Mouse (Mus musculus) heart, postnatal 0 days (tissue): Measurements from ENCODE around the gene Commd1. TPM values are rescaled to one million over a fixed set of nuclear protein-coding genes. Genes with fewer than 3 reads are reported as not detected.

Experiments
- ATAC-seq: fragments of 200-750 bp; cut with Nextera tagmentation; 2 replicates; pipeline ENCODE4 v1.8.0; 2017; ENCODE audit warnings: low read depth, moderate number of reproducible peaks, moderate library complexity; ENCODE audit not compliant: insufficient read depth
- DNase-seq: peaks from one replicate; pipeline ENCODE4 v3.0.0-alpha.2; 2016; ENCODE audit warnings: low spot score
- H3K27ac ChIP-seq: fragments of 300-500 bp; sonication (generic); 2 replicates; pipeline ENCODE4 v1.5.1; 2014; ENCODE audit warnings: low read depth, mild to moderate bottlenecking
- H3K27me3 ChIP-seq: fragments of 300-500 bp; sonication (generic); 2 replicates; pipeline ENCODE4 v1.6.1; 2014; ENCODE audit warnings: low read length, mixed read lengths; ENCODE audit not compliant: control insufficient read depth, insufficient read depth
- H3K36me3 ChIP-seq: fragments of 300-500 bp; sonication (generic); replicated peaks from 2 replicates; pipeline ENCODE4 v1.6.1; 2014; ENCODE audit warnings: low read length, mixed read lengths; ENCODE audit not compliant: control insufficient read depth, insufficient read depth
- H3K4me1 ChIP-seq: fragments of 300-500 bp; sonication (generic); 2 replicates; pipeline ENCODE4 v1.6.1; 2014; ENCODE audit warnings: antibody characterized with exemption; ENCODE audit not compliant: control insufficient read depth, insufficient read depth
- H3K4me2 ChIP-seq: fragments of 300-500 bp; sonication (generic); 2 replicates; pipeline ENCODE4 v1.6.1; 2014; ENCODE audit warnings: low read depth, mild to moderate bottlenecking, low read length, moderate library complexity
- H3K4me3 ChIP-seq: fragments of 300-500 bp; sonication (generic); 2 replicates; pipeline ENCODE4 v1.5.1; 2014; ENCODE audit warnings: low read depth, low read length
- H3K9ac ChIP-seq: fragments of 300-500 bp; sonication (generic); replicated peaks from 2 replicates; pipeline ENCODE4 v1.6.1; 2014; ENCODE audit warnings: low read depth, low read length, mixed read lengths
- H3K9me3 ChIP-seq: fragments of 300-500 bp; sonication (generic); replicated peaks from 2 replicates; pipeline ENCODE4 v1.6.1; 2016; ENCODE audit warnings: low read length; ENCODE audit not compliant: control insufficient read depth
- CTCF ChIP-seq: IDR thresholded peaks from 2 replicates; pipeline ENCODE4 v1.5.1; 2016; ENCODE audit warnings: antibody characterized with exemption, control low read depth, low read depth
- EP300 ChIP-seq: IDR thresholded peaks from 2 replicates; pipeline ENCODE4 v1.6.1; 2016; ENCODE audit warnings: antibody characterized with exemption, low read depth
- WGBS: fragments of 180-500 bp; shearing (Covaris S2); extraction: QIAGEN DNeasy Blood & Tissue Kit; methylation state at CpG from one replicate; pipeline ENCODE4 v1.1.7; 2014; 5-methylcytosine and 5-hydroxymethylcytosine counted together
- polyA plus RNA-seq: library from polyadenylated mRNA; unstranded; fragments of >200 nt; fragmentation: Nextera tagmentation; extraction: Ambion mirVana; gene quantifications from 2 replicates; pipeline ENCODE4 v1.2.1, GENCODE M21; 2015
- total RNA-seq: library from RNA; depleted of rRNA; stranded (reverse); fragments of >200 nt; gene quantifications from 2 replicates; pipeline ENCODE4 v1.2.3, GENCODE M21; 2014; ENCODE audit warnings: low replicate concordance

Gene Commd1
- total and polyA plus RNA-seq, 2 experiments from 2014 or later: 43.5 to 376 TPM

- Histone ChIP-seq H3K4me2 (no peak overlapping the region), H3K9ac (no peak overlapping the region), H3K9me3 (no peaks in the 10 kb centered on the region), H3K36me3 (no peaks in the 10 kb centered on the region), H3K27me3 (no peaks in the 10 kb centered on the region), H3K4me3 (no peak overlapping the region), H3K4me1 (no peaks in the 10 kb centered on the region), H3K27ac (no peak overlapping the region)
- TF ChIP-seq EP300 (no peak), CTCF (no peak)
- 81% methylated on average over 3 of the region's 3 CpGs for WGBS
- no peak for DNase-seq
- no peak for ATAC-seq
Measured at GRCm38 (mm10) chr11:22889224-22889623, 93.0 kb downstream of the Commd1 start.

- DNase-seq (no peak), ATAC-seq (no peak)
- no peak overlapping the region for H3K4me3 ChIP-seq
- H3K9ac ChIP-seq: no peak overlapping the region
- no peaks in the 10 kb centered on the region for H3K4me1 ChIP-seq
- WGBS: 74% methylated on average over 4 of the region's 4 CpGs
- H3K9me3 ChIP-seq: no peaks in the 10 kb centered on the region
- no peak overlapping the region for H3K27ac ChIP-seq
- no peaks in the 10 kb centered on the region for H3K36me3 ChIP-seq
- H3K4me2 ChIP-seq: no peak overlapping the region
- no peak for TF ChIP-seq CTCF
- TF ChIP-seq EP300: no peak
- no peaks in the 10 kb centered on the region for H3K27me3 ChIP-seq
Measured at GRCm38 (mm10) chr11:22886991-22887390, 95.2 kb downstream of the Commd1 start.

GRCm38 (mm10) chr11:22885350-22885749, 96.8 kb downstream of the Commd1 start:
- DNase-seq (no peak), ATAC-seq (no peak)
- Histone ChIP-seq H3K27me3 (no peaks in the 10 kb centered on the region), H3K9me3 (no peaks in the 10 kb centered on the region), H3K27ac (no peak overlapping the region), H3K4me3 (no peak overlapping the region), H3K36me3 (no peaks in the 10 kb centered on the region), H3K9ac (no peak overlapping the region), H3K4me2 (no peak overlapping the region), H3K4me1 (no peaks in the 10 kb centered on the region)
- TF ChIP-seq CTCF (no peak), EP300 (no peak)
- WGBS: 97% methylated on average over 1 of the region's 1 CpGs

- H3K36me3 ChIP-seq: no peaks in the 10 kb centered on the region
- ATAC-seq: no peak
- no peaks in the 10 kb centered on the region for H3K9me3 ChIP-seq
- DNase-seq: no peak
- no peak overlapping the region for H3K4me3 ChIP-seq
- no peak overlapping the region for H3K4me2 ChIP-seq
- no peaks in the 10 kb centered on the region for H3K27me3 ChIP-seq
- no peaks in the 10 kb centered on the region for H3K4me1 ChIP-seq
- no peak overlapping the region for H3K9ac ChIP-seq
- 76% methylated on average over 2 of the region's 2 CpGs for WGBS
- no peak for TF ChIP-seq CTCF
- no peak for TF ChIP-seq EP300
- H3K27ac ChIP-seq: no peak overlapping the region
Measured at GRCm38 (mm10) chr11:22883676-22884075, 98.5 kb downstream of the Commd1 start.

- Histone ChIP-seq H3K9ac (no peak overlapping the region), H3K27me3 (no peaks in the 10 kb centered on the region), H3K4me3 (no peak overlapping the region), H3K9me3 (no peaks in the 10 kb centered on the region), H3K4me1 (no peaks in the 10 kb centered on the region), H3K4me2 (no peak overlapping the region), H3K27ac (no peak overlapping the region), H3K36me3 (no peaks in the 10 kb centered on the region)
- ATAC-seq: no peak
- no peak for DNase-seq
- no peak for TF ChIP-seq EP300
- no peak for TF ChIP-seq CTCF
Measured at GRCm38 (mm10) chr11:22882926-22883325, 99.3 kb downstream of the Commd1 start.

- H3K9ac ChIP-seq: no peak overlapping the region
- H3K27ac ChIP-seq: no peak overlapping the region; the same call in 1 of the 2 replicates
- H3K27me3 ChIP-seq: no peaks in the 10 kb centered on the region
- H3K9me3 ChIP-seq: no peaks in the 10 kb centered on the region
- no peaks in the 10 kb centered on the region for H3K4me1 ChIP-seq
- TF ChIP-seq CTCF: no peak
- TF ChIP-seq EP300: no peak
- DNase-seq (no peak), ATAC-seq (no peak)
- no peak overlapping the region for H3K4me2 ChIP-seq
- H3K4me3 ChIP-seq: no peak overlapping the region
- WGBS: 58% methylated on average over 3 of the region's 3 CpGs
- no peaks in the 10 kb centered on the region for H3K36me3 ChIP-seq
Measured at GRCm38 (mm10) chr11:22880383-22881172, 101.6 kb downstream of the Commd1 start.
